Comparison of ENCODE assay signal across 22 mouse cellular contexts in genomic region chr19:46756221-46756620, GRCm38 (mm10).
"Had no signal": no experiment of that assay in that cellular context is flagged by ENCODE, and none has a peak within 500 bp of the region (broad histone marks: within the 10 kb centered on the region; RNA-seq: fewer than 3 reads in every experiment).

No protein-coding gene starts in this region.

- DNase-seq: gastrocnemius, adult 2 months; gastrocnemius, postnatal 10 days; gastrocnemius, postnatal 25 days; heart, adult 18-20 months; heart, postnatal 14 days; heart, postnatal 4 days; kidney, adult 18-20 months; kidney, postnatal 10 days; left cerebral cortex, postnatal 4 days had no signal

- H3K4me1 ChIP-seq: heart, embryonic 13.5 days; hindbrain, embryonic 12.5 days; intestine, embryonic 15.5 days; limb, embryonic 13.5 days had no signal

- H3K27ac ChIP-seq: gastrocnemius, adult 2 months; heart, embryonic 13.5 days; heart, embryonic 15.5 days; hindbrain, embryonic 10.5 days; hindbrain, embryonic 12.5 days; hindbrain, embryonic 14.5 days; intestine, embryonic 15.5 days; layer of hippocampus, adult 2 months; left cerebral cortex, adult 2 months; limb, embryonic 13.5 days; limb, embryonic 15.5 days; liver, embryonic 12.5 days; liver, embryonic 14.5 days had no signal

- H3K27me3 ChIP-seq: intestine, embryonic 15.5 days had no signal

- H3K9ac ChIP-seq: heart, embryonic 13.5 days; heart, embryonic 15.5 days; hindbrain, embryonic 12.5 days; hindbrain, embryonic 14.5 days; intestine, embryonic 15.5 days; limb, embryonic 13.5 days; limb, embryonic 15.5 days; liver, embryonic 12.5 days; liver, embryonic 14.5 days had no signal

- H3K36me3 ChIP-seq: heart, embryonic 13.5 days; heart, embryonic 15.5 days; hindbrain, embryonic 10.5 days; hindbrain, embryonic 12.5 days; intestine, embryonic 15.5 days; limb, embryonic 13.5 days; limb, embryonic 15.5 days; liver, embryonic 12.5 days had no signal

- H3K4me3 ChIP-seq: gastrocnemius, adult 2 months; heart, embryonic 13.5 days; heart, embryonic 15.5 days; hindbrain, embryonic 10.5 days; hindbrain, embryonic 12.5 days; intestine, embryonic 15.5 days; layer of hippocampus, adult 2 months; left cerebral cortex, adult 2 months; limb, embryonic 13.5 days; limb, embryonic 15.5 days; liver, embryonic 12.5 days had no signal

- H3K4me2 ChIP-seq: heart, embryonic 11.5 days; heart, embryonic 13.5 days; heart, embryonic 15.5 days; hindbrain, embryonic 12.5 days; hindbrain, embryonic 14.5 days; intestine, embryonic 15.5 days; limb, embryonic 13.5 days; limb, embryonic 15.5 days; liver, embryonic 12.5 days had no signal

- H3K9me3 ChIP-seq: heart, embryonic 13.5 days; heart, embryonic 15.5 days; hindbrain, embryonic 10.5 days; hindbrain, embryonic 12.5 days; intestine, embryonic 15.5 days; limb, embryonic 13.5 days; limb, embryonic 15.5 days; liver, embryonic 12.5 days had no signal
